Mouse (Mus musculus): Measurements from ENCODE around the gene Avil. TPM values are rescaled to one million over a fixed set of nuclear protein-coding genes. Genes with fewer than 3 reads are reported as not detected.

The Avil gene
- polyA plus RNA-seq, 1 experiment, result 0.06 TPM

DNA sequence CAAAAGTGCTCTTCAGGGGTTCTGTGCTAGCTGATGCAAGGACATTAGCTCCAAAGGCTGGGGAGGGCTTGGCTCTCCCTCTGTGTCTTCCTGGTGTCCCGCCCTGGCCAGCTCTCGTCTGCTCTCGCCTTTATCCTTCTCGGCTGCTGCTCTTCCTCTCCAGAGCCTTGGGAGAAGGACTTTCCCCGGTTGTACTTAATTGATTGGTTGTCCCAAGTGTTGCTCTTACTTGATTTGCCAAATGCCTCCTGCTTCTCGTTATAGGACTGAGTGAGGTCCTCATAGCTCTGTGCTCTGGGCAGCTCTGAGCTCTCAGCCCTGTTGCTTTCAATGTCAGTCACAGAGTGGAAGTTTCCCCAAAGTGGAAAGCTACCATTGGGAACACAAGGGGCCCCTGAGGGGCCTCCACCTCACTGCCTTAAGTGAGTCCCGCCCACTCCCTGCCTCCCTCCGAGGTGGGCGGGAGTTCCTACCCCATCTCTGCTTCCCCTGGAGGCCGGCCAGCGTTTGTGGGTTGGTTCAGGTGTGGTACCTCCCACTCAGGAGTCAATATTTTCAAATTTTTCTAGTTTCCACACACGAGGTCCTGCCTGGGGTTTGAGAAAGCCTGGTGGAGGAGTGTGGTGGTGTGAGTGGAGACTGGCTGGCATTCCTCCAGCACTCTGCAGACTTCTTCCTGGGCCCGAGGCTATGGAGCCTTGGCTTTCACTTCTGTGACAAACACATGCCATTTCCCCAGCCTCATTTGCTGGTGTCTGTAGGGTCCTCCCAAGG is 3.0 kb upstream of the Avil start:
- DNase-seq (ENCODE audit: low read depth in 1 of 2, low spot score in 2 of 2), result no peak
- TF ChIP-seq POLR2A (IDR thresholded peaks at IDR 0.05; ENCODE audit: low read depth, low read length) (no peak), CTCF (IDR thresholded peaks at IDR 0.05; ENCODE audit: extremely low read depth, insufficient read depth, insufficient read length, insufficient replicate concordance) (no peak)
- WGBS, result 66% methylated on average over 13 of the region's 13 CpGs
- H3K27ac ChIP-seq (ENCODE audit: insufficient read depth, low read length), result no peak overlapping the region
- no peaks in the 10 kb centered on the region for H3K27me3 ChIP-seq (ENCODE audit: control insufficient read depth, insufficient read depth, low read length)
- peaks cover 3% of the 10 kb centered on the region; the same call in 1 of the 2 replicates for H3K4me1 ChIP-seq (ENCODE audit: control insufficient read depth, insufficient read depth, insufficient read length)
- peaks cover 26% of the 10 kb centered on the region for H3K36me3 ChIP-seq (ENCODE audit: control insufficient read depth, insufficient read depth, low read length)
- H3K4me3 ChIP-seq (ENCODE audit: extremely low read depth, insufficient read depth, insufficient read length), result no peak overlapping the region

DNA sequence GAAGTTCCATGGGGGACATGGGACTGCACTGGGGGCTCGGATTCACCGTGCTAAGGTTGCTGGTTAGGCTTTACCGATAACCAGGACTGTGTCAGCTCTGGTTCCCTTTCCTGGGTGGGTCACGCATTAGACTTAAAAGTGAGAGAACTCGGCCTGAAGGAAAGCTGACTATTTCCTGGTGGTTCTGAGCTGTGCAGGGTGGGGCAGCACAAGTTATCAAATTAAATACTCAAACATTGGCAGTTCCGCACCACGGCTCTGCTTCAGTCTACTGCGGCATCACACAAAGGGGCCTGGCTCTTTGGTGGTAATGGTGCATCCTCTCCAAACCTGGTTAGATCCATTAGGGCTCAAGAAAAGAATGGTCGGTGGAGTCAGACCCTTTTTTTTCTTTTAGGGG is 788 bp downstream of the Avil start:
- 77% methylated on average over 9 of the region's 9 CpGs for WGBS
- Histone ChIP-seq H3K36me3 (ENCODE audit: control insufficient read depth, insufficient read depth, low read length) (peaks cover 11% of the 10 kb centered on the region), H3K27ac (ENCODE audit: insufficient read depth, low read length) (no peak overlapping the region), H3K4me1 (ENCODE audit: control insufficient read depth, insufficient read depth, insufficient read length) (no peaks in the 10 kb centered on the region), H3K4me3 (ENCODE audit: extremely low read depth, insufficient read depth, insufficient read length) (no peak overlapping the region), H3K27me3 (ENCODE audit: control insufficient read depth, insufficient read depth, low read length) (no peaks in the 10 kb centered on the region)
- TF ChIP-seq POLR2A (IDR thresholded peaks at IDR 0.05; ENCODE audit: low read depth, low read length) (no peak), CTCF (IDR thresholded peaks at IDR 0.05; ENCODE audit: extremely low read depth, insufficient read depth, insufficient read length, insufficient replicate concordance) (no peak)
- DNase-seq (ENCODE audit: low read depth in 1 of 2, low spot score in 2 of 2), result no peak

DNA sequence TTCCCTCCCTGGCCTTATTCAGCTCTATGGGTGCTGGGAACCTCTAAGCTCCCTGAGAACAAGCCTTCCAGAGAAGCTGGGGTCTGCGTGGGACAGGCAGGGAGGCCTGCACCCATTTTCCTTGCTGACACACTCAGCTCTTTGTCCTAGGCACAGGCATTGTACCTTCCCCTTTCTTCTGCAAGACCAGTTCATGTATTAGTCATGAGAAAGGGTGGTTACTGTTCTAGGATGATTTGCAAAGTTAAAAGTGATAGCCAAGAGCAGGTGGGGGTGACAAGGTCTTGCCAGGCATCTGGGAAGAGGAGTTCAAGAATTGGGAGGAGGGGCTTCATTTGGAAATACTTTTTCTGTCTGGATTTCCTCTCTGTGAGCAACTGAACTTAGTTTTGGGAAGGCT is 1.5 kb downstream of the Avil start:
- Histone ChIP-seq H3K4me1 (ENCODE audit: control insufficient read depth, insufficient read depth, insufficient read length) (no peaks in the 10 kb centered on the region), H3K27me3 (ENCODE audit: control insufficient read depth, insufficient read depth, low read length) (no peaks in the 10 kb centered on the region), H3K27ac (ENCODE audit: insufficient read depth, low read length) (no peak overlapping the region), H3K36me3 (ENCODE audit: control insufficient read depth, insufficient read depth, low read length) (peaks cover 11% of the 10 kb centered on the region), H3K4me3 (ENCODE audit: extremely low read depth, insufficient read depth, insufficient read length) (no peak overlapping the region)
- no peak for DNase-seq (ENCODE audit: low read depth in 1 of 2, low spot score in 2 of 2)
- TF ChIP-seq POLR2A (IDR thresholded peaks at IDR 0.05; ENCODE audit: low read depth, low read length), result no peak
- no peak for TF ChIP-seq CTCF (IDR thresholded peaks at IDR 0.05; ENCODE audit: extremely low read depth, insufficient read depth, insufficient read length, insufficient replicate concordance)
- 78% methylated on average over 1 of the region's 1 CpGs for WGBS

DNA sequence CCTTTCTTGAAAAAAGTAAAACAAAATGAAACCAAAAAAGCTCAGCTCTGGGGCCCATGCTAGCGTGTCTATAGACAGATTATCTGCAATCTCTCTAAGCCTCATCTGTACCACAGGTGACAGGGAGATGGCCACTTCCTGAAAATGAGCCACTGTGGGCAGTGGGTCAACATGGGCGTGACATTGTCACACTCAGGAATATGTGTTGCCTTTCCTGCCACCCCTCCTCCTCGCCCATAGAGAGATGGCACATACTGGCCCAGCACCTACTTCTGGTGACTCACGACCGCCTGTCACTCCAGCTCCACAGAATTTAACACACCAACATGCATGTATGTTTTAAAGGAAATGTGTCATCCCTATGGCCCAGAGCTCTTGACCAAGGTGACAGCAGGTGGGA is 2.3 kb downstream of the Avil start:
- Histone ChIP-seq H3K36me3 (ENCODE audit: control insufficient read depth, insufficient read depth, low read length) (peaks cover 5% of the 10 kb centered on the region; the same call in 1 of the 2 replicates), H3K27me3 (ENCODE audit: control insufficient read depth, insufficient read depth, low read length) (no peaks in the 10 kb centered on the region), H3K4me3 (ENCODE audit: extremely low read depth, insufficient read depth, insufficient read length) (no peak overlapping the region), H3K27ac (ENCODE audit: insufficient read depth, low read length) (no peak overlapping the region), H3K4me1 (ENCODE audit: control insufficient read depth, insufficient read depth, insufficient read length) (no peaks in the 10 kb centered on the region)
- TF ChIP-seq CTCF (IDR thresholded peaks at IDR 0.05; ENCODE audit: extremely low read depth, insufficient read depth, insufficient read length, insufficient replicate concordance), result no peak
- TF ChIP-seq POLR2A (IDR thresholded peaks at IDR 0.05; ENCODE audit: low read depth, low read length), result no peak
- no peak for DNase-seq (ENCODE audit: low read depth in 1 of 2, low spot score in 2 of 2)
- 82% methylated on average over 5 of the region's 5 CpGs for WGBS

DNA sequence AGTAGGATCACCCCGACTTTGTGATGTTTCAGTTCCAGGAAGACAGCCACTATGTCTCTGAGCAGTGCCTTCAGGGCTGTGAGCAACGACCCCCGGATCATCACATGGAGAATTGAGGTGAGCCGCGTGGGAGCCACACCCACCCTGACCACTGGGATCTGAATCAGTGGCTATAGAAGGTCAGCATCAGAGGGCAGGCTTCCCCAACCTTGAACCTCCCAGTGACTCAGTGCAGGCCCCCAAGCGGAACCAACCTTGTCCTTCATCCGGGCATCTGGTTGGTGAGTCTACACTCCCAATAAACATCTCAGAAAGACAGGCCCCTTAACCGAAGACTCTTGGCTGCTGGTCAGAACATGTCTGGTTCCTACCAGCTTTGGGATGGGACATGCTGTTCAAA is 2.8 kb downstream of the Avil start:
- Histone ChIP-seq H3K4me1 (ENCODE audit: control insufficient read depth, insufficient read depth, insufficient read length) (no peaks in the 10 kb centered on the region), H3K36me3 (ENCODE audit: control insufficient read depth, insufficient read depth, low read length) (no peaks in the 10 kb centered on the region; the same call in 1 of the 2 replicates), H3K27me3 (ENCODE audit: control insufficient read depth, insufficient read depth, low read length) (no peaks in the 10 kb centered on the region), H3K4me3 (ENCODE audit: extremely low read depth, insufficient read depth, insufficient read length) (no peak overlapping the region), H3K27ac (ENCODE audit: insufficient read depth, low read length) (no peak overlapping the region)
- 87% methylated on average over 8 of the region's 8 CpGs for WGBS
- TF ChIP-seq CTCF (IDR thresholded peaks at IDR 0.05; ENCODE audit: extremely low read depth, insufficient read depth, insufficient read length, insufficient replicate concordance) (no peak), POLR2A (IDR thresholded peaks at IDR 0.05; ENCODE audit: low read depth, low read length) (no peak)
- DNase-seq (ENCODE audit: low read depth in 1 of 2, low spot score in 2 of 2), result no peak

DNA sequence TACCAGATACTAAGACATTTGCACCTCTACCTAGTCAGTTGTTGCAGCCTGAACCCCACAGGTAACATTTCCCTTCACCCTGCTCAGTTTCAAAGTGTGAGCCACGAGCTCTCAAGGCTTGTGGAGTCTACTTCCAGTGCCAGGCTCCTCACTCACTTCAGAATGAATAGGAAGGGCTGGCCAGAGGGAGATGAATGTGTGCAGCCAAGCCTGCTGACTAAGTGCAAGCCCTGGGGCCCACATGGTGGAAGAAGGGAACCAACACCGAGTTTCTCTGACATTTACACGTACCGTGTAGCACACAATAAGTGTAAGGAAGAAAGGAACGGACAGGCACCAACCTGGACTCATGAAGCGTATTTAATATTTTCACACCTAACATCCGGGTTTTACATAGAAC is 3.3 kb downstream of the Avil start:
- Histone ChIP-seq H3K27me3 (ENCODE audit: control insufficient read depth, insufficient read depth, low read length) (no peaks in the 10 kb centered on the region), H3K4me3 (ENCODE audit: extremely low read depth, insufficient read depth, insufficient read length) (no peak overlapping the region), H3K27ac (ENCODE audit: insufficient read depth, low read length) (no peak overlapping the region), H3K4me1 (ENCODE audit: control insufficient read depth, insufficient read depth, insufficient read length) (no peaks in the 10 kb centered on the region), H3K36me3 (ENCODE audit: control insufficient read depth, insufficient read depth, low read length) (no peaks in the 10 kb centered on the region)
- DNase-seq (ENCODE audit: low read depth in 1 of 2, low spot score in 2 of 2), result no peak
- no peak for TF ChIP-seq CTCF (IDR thresholded peaks at IDR 0.05; ENCODE audit: extremely low read depth, insufficient read depth, insufficient read length, insufficient replicate concordance)
- no peak for TF ChIP-seq POLR2A (IDR thresholded peaks at IDR 0.05; ENCODE audit: low read depth, low read length)
- 76% methylated on average over 7 of the region's 7 CpGs for WGBS

DNA sequence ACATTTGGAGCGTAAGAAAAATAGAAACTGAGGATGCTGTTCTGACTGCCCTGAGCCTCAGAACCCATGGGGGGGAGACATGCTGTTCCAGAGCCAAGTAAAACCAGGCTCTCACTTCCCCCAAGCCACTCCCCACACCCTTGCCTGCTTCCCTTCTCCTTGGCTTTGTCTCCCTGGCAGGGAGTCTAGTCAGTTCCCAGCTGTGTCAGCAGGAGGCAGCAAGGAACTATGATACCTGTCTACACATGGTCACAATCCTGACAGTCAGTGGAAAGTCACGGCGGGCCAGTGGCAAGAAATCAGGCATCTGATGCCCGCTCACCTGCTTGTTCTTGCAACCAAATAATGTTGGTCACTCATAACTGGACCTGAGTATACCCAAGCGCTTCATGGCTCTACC is 16.0 kb downstream of the Avil start:
- H3K27ac ChIP-seq (ENCODE audit: insufficient read depth, low read length), result no peak overlapping the region
- no peaks in the 10 kb centered on the region for H3K27me3 ChIP-seq (ENCODE audit: control insufficient read depth, insufficient read depth, low read length)
- no peak overlapping the region for H3K4me3 ChIP-seq (ENCODE audit: extremely low read depth, insufficient read depth, insufficient read length)
- no peak for DNase-seq (ENCODE audit: low read depth in 1 of 2, low spot score in 2 of 2)
- 66% methylated on average over 5 of the region's 5 CpGs for WGBS
- no peaks in the 10 kb centered on the region for H3K4me1 ChIP-seq (ENCODE audit: control insufficient read depth, insufficient read depth, insufficient read length)
- H3K36me3 ChIP-seq (ENCODE audit: control insufficient read depth, insufficient read depth, low read length), result no peaks in the 10 kb centered on the region
- TF ChIP-seq CTCF (IDR thresholded peaks at IDR 0.05; ENCODE audit: extremely low read depth, insufficient read depth, insufficient read length, insufficient replicate concordance) (no peak), POLR2A (IDR thresholded peaks at IDR 0.05; ENCODE audit: low read depth, low read length) (no peak)
